Mouse (Mus musculus) limb, embryonic 11.5 days (tissue): ENCODE data around the gene Kdm5b. TPM values are rescaled to one million over a fixed set of nuclear protein-coding genes. Genes with fewer than 3 reads are reported as not detected.
"Not testable (repeated sequence)": the region's sequence is repeated elsewhere in the genome, so short reads cannot be mapped to it uniquely, and the experiment has no call there.

Source experiments
- ATAC-seq: fragments of 200-750 bp; cut with Nextera tagmentation; 2 replicates; pipeline ENCODE4 v1.8.0; 2017; ENCODE audit warnings: low read depth; ENCODE audit not compliant: insufficient number of reproducible peaks, low FRiP score, low TSS enrichment
- DNase-seq: peaks from one replicate; pipeline ENCODE4 v3.0.0-alpha.2; 2015; ENCODE audit warnings: low spot score
- H3K27ac ChIP-seq: fragments of 300-500 bp; sonication (generic); replicated peaks from 2 replicates; pipeline ENCODE4 v1.5.1; 2014; ENCODE audit warnings: low read depth, mild to moderate bottlenecking, low read length
- H3K27me3 ChIP-seq: fragments of 300-500 bp; sonication (generic); 2 replicates; pipeline ENCODE4 v1.6.1; 2014; ENCODE audit warnings: mild to moderate bottlenecking, low read length, mixed read lengths; ENCODE audit not compliant: control insufficient read depth, insufficient read depth
- H3K36me3 ChIP-seq: fragments of 300-500 bp; sonication (generic); 2 replicates; pipeline ENCODE4 v1.6.1; 2014; ENCODE audit warnings: mild to moderate bottlenecking, low read length, moderate library complexity, mixed read lengths; ENCODE audit not compliant: control insufficient read depth, insufficient read depth
- H3K4me1 ChIP-seq: fragments of 300-500 bp; sonication (generic); 2 replicates; pipeline ENCODE4 v1.6.1; 2014; ENCODE audit warnings: low read length, mixed read lengths; ENCODE audit not compliant: control insufficient read depth, insufficient read depth
- H3K4me2 ChIP-seq: fragments of 300-500 bp; sonication (generic); 2 replicates; pipeline ENCODE4 v1.6.1; 2014; ENCODE audit warnings: low read depth, mild to moderate bottlenecking, moderate library complexity; ENCODE audit not compliant: severe bottlenecking
- H3K4me3 ChIP-seq: fragments of 300-500 bp; sonication (generic); 2 replicates; pipeline ENCODE4 v1.5.1; 2014; ENCODE audit warnings: low read depth, low read length
- H3K9ac ChIP-seq: fragments of 300-500 bp; sonication (generic); 2 replicates; pipeline ENCODE4 v1.6.1; 2014; ENCODE audit warnings: mild to moderate bottlenecking, low read length
- H3K9me3 ChIP-seq: fragments of 300-500 bp; sonication (generic); 2 replicates; pipeline ENCODE4 v1.6.1; 2016; ENCODE audit warnings: low read length; ENCODE audit not compliant: control insufficient read depth
- WGBS: fragments of 180-500 bp; shearing (Covaris S2); extraction: QIAGEN DNeasy Blood & Tissue Kit; methylation state at CpG from one replicate; pipeline ENCODE4 v1.1.7; 2014; 5-methylcytosine and 5-hydroxymethylcytosine counted together
- polyA plus RNA-seq: library from polyadenylated mRNA; unstranded; fragments of >200 nt; fragmentation: Nextera tagmentation; extraction: Ambion mirVana; gene quantifications from 2 replicates; pipeline ENCODE4 v1.2.1, GENCODE M21; 2014

The Kdm5b gene
- polyA plus RNA-seq = 90.9 and 98.2 TPM in 2 replicates

DNA sequence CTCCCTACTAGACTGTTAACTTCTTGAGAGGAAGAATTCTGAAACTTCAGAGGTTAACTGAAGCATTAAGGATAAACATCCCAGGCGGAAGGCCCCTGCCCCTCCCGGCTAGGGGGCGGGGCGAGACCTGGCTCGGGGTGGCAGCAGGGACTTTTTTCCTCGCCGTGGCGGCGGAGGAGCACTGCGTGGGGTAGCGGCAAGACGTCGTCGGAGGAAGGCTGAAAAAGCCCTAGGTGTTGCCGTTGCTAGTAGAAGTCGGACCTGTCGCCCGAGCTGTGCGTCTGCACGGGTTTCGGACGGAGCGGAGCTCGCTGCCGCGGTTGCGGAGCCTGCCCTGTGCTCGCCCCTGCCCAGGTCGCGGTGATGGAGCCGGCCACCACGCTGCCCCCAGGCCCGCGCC, at the start of gene Kdm5b:
Gene Kdm5b (plus strand): TSS at position 196 of the 400 bp plus-strand sequence.
- peak; percentile 33; the same call in 1 of the 2 replicates for ATAC-seq
- WGBS = under 1% methylated on average over 30 of the region's 34 CpGs
- no peaks in the 10 kb centered on the region for H3K9me3 ChIP-seq
- no peaks in the 10 kb centered on the region for H3K36me3 ChIP-seq
- peak; percentile 94 for DNase-seq
- H3K9ac ChIP-seq = peak within 1 kb of the TSS; percentile 99
- peak within 1 kb of the TSS; percentile 63 for H3K4me2 ChIP-seq
- peaks cover 9% of the 10 kb centered on the region for H3K4me1 ChIP-seq
- H3K4me3 ChIP-seq = peak within 1 kb of the TSS; percentile 100
- H3K27me3 ChIP-seq = no peaks in the 10 kb centered on the region
- H3K27ac ChIP-seq = peak within 1 kb of the TSS; percentile 87

DNA sequence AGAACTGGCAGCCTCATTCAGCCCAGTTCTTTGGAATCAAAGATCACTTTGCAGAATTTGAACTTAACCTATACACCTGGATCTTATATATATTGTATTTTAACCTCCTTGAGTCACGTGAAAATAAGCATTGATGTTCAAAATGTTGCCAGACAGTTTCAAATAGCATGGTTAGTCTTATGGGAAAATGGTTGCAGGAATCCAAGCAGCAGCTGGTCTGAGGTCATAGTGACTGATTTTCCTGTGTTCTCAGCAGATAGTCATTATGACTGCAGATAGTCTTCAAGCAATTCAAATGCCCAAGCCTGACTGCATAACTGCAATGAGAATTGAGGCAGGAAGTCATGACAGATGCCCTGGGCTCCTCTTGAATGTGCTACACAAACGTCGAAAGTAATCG, 47.8 kb upstream of the Kdm5b start:
- Histone ChIP-seq H3K4me1 (peaks cover 15% of the 10 kb centered on the region), H3K9ac (no peak overlapping the region), H3K4me3 (no peak overlapping the region), H3K9me3 (no peaks in the 10 kb centered on the region), H3K27ac (no peak overlapping the region), H3K36me3 (no peaks in the 10 kb centered on the region), H3K27me3 (peaks cover 7% of the 10 kb centered on the region), H3K4me2 (no peak overlapping the region)
- DNase-seq = no peak
- 70% methylated on average over 4 of the region's 4 CpGs for WGBS
- no peak for ATAC-seq

DNA sequence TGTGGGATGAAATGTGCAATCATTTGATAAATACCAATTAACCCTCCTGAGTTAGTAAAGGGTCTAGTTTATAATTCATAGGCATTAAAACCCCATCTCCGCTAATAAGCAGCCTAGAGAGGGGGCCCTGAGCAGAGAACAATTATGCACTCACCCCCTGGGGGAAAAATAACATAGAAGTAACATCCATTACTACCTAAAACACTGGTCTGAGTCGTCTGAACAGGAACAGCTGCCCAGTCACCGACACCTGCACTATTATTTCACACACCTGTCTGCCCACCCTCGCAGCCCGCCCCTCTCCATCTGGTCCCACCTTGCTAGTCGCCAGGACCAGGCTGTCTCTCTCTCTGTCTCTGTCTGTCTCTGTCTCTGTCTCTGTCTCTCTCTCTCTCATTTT, 47.4 kb upstream of the Kdm5b start:
- no peaks in the 10 kb centered on the region for H3K9me3 ChIP-seq
- no peak overlapping the region for H3K27ac ChIP-seq
- no peak overlapping the region for H3K9ac ChIP-seq
- H3K27me3 ChIP-seq = peaks cover 7% of the 10 kb centered on the region
- no peak overlapping the region for H3K4me3 ChIP-seq
- H3K36me3 ChIP-seq = no peaks in the 10 kb centered on the region
- ATAC-seq (no peak), DNase-seq (no peak)
- WGBS = 48% methylated on average over 6 of the region's 6 CpGs
- peaks cover 15% of the 10 kb centered on the region for H3K4me1 ChIP-seq
- H3K4me2 ChIP-seq = no peak overlapping the region

DNA sequence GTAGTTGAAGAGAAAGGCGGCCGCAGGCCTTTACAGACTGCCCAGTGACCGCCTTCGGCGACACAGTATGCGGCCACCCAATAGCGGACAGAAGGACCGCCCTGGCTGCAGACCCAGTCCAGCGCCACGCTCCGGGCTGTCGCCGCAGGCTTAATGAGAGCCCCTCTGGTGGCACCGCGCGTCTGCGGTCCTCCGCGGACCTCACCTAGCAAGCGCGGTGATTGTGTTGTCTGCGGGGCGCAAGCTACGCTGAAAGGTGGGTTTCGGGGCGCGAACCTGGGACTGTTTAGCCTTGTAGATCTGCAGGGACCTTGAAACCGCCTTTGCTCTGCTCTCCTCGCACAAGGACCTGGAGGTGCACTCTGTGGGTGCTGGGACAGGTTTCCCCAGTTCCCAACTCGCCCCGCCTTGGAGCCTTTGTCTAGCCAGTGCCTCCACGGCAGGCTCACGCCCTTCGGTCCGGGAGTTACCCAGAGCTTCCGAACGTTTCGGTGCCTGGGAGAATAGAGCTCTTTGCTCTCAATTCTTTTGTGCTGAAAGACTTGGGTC, 46.6 kb upstream of the Kdm5b start:
- H3K9ac ChIP-seq = peak overlapping the region; percentile 41; the same call in 1 of the 2 replicates
- H3K4me3 ChIP-seq = peak overlapping the region; percentile 30
- H3K4me1 ChIP-seq = peaks cover 15% of the 10 kb centered on the region
- WGBS = 2% methylated on average over 38 of the region's 38 CpGs
- no peaks in the 10 kb centered on the region for H3K36me3 ChIP-seq
- H3K4me2 ChIP-seq = peak overlapping the region; percentile 53
- no peak for ATAC-seq
- H3K27me3 ChIP-seq = peaks cover 7% of the 10 kb centered on the region
- peak; percentile 65 for DNase-seq
- H3K9me3 ChIP-seq = no peaks in the 10 kb centered on the region
- no peak overlapping the region for H3K27ac ChIP-seq

DNA sequence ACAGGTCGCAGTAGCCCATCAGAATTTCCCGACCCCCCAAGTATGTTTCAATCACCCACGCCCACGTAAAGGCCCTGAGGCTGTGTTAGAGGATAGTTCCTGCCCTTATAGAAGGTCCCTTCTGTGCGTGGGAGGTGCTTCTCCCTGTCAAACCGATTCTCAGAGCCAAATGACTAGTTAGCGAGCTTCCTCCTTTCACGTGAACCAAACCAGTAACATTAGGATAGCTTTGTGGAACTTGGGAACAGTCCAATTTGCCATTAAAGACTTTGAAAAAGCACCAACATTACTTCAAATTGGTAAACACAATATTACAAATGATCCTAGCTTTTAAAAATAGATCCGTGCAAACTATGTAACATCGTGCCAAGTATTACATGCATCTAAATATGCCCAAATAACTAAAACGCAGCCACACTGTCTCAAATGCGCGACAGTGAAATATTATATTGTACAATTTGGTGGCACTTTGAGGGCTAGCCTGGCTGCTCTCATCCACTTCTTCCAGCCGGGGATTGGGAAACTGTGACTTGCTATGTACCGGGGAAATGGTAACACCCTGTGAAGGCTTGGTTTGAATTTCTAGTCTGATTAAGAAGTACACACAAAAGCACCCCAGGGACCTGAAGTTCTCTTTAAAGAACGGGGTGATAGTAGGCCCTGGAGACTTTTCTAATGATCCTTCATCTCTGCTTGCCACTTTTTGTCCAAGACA, 45.9 kb upstream of the Kdm5b start:
- no peaks in the 10 kb centered on the region for H3K36me3 ChIP-seq
- no peak for DNase-seq
- H3K9ac ChIP-seq = no peak overlapping the region
- 50% methylated on average over 16 of the region's 16 CpGs for WGBS
- H3K27ac ChIP-seq = no peak overlapping the region
- no peak for ATAC-seq
- H3K4me3 ChIP-seq = no peak overlapping the region
- peak overlapping the region; percentile 53; the same call in 1 of the 2 replicates for H3K4me2 ChIP-seq
- H3K27me3 ChIP-seq = peaks cover 7% of the 10 kb centered on the region
- H3K9me3 ChIP-seq = no peaks in the 10 kb centered on the region
- H3K4me1 ChIP-seq = peaks cover 15% of the 10 kb centered on the region

DNA sequence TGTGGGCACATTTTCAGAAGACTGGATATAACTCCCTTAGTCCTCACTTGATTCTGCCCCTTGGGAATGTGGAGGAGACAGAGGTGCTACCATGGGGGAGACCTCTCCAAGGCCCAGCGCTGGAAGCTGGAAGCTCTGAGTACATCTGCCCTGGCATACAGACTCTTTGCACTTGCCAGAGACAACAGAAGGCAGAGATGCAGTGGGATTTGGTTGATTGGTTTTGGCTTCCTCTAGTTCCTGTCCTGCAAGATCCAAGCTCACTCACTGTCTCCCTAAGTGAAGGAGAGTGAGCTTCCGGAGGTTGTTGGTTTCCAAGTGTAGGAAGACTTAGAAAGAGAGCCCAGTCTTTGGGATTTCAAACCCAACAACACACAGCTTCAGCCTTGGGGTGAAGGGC, 44.1 kb upstream of the Kdm5b start:
- ATAC-seq (no peak), DNase-seq (no peak)
- no peak overlapping the region for H3K4me2 ChIP-seq
- peaks cover 7% of the 10 kb centered on the region for H3K27me3 ChIP-seq
- no peaks in the 10 kb centered on the region for H3K9me3 ChIP-seq
- H3K4me1 ChIP-seq = peaks cover 15% of the 10 kb centered on the region
- no peaks in the 10 kb centered on the region for H3K36me3 ChIP-seq
- WGBS = 91% methylated on average over 2 of the region's 2 CpGs
- peak overlapping the region; percentile 4; the same call in 1 of the 2 replicates for H3K9ac ChIP-seq
- peak overlapping the region; percentile 47 for H3K27ac ChIP-seq
- H3K4me3 ChIP-seq = no peak overlapping the region

DNA sequence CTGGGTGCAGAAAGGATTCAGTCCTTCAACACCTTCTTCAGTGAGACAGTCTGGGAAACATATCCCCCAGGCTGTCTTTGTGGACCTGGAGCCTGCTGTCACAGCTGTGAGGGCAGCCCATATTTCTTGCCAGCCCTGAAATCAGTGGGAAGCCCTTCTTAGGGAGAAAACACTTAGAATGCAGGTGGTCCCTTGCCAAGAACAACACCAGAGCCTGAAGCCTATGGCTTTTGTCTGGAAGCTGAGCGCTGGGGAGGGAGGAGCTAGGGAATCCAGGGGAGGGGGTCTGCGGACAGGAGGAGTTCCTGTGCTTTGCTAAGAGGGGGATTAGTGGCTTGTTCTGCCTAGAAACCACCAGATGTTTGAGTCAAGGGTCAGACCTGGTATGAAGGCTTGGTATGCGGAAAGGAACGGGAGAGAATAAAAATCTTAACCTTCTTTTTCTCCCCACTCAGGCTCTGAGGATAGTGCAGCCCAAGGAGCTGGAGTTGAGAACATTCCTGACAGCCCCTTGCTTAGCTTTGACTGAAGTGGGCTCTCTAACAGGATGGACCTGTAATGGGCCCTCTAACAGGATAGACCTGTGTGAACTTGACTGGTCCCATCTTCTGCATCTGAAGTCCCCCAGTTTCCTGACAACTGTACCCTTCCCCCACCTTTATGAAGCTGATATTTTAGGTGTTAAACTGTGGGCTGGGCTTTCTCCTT, 43.3 kb upstream of the Kdm5b start:
- H3K4me1 ChIP-seq = peaks cover 15% of the 10 kb centered on the region
- H3K9ac ChIP-seq = peak overlapping the region; percentile 27; the same call in 1 of the 2 replicates
- ATAC-seq = peak; percentile 81
- peak overlapping the region; percentile 47 for H3K27ac ChIP-seq
- DNase-seq = peak; percentile 71
- WGBS = 10% methylated on average over 4 of the region's 4 CpGs
- H3K4me2 ChIP-seq = no peak overlapping the region
- H3K4me3 ChIP-seq = no peak overlapping the region
- no peaks in the 10 kb centered on the region for H3K9me3 ChIP-seq
- H3K27me3 ChIP-seq = peaks cover 7% of the 10 kb centered on the region
- no peaks in the 10 kb centered on the region for H3K36me3 ChIP-seq

DNA sequence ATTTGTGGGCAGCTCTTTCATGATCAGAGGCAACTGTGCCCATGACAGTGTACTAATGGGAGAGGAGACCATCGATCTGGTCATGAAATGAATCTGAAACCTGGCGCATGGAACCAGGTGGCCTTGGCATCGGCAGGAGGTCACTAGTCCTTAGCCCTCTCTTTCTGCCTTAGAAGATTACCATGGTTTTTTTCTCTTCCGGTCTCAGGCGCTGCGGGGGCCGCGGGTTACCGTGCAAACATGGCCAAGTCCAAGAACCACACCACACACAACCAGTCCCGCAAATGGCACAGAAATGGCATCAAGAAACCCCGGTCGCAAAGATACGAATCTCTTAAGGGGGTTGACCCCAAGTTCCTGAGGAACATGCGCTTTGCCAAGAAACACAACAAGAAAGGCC, 42.1 kb upstream of the Kdm5b start:
- 96% methylated on average over 14 of the region's 14 CpGs for WGBS
- H3K27ac ChIP-seq, H3K4me3 ChIP-seq, H3K36me3 ChIP-seq, H3K27me3 ChIP-seq, H3K9ac ChIP-seq, H3K4me2 ChIP-seq, H3K9me3 ChIP-seq, ATAC-seq, DNase-seq: not testable (repeated sequence)
- H3K4me1 ChIP-seq = peaks cover 15% of the 10 kb centered on the region
